Comparison of ENCODE assay signal across 9 mouse cellular contexts in genomic region chr13:49559185-49559584, GRCm38 (mm10). TPM values are rescaled to one million over a fixed set of nuclear protein-coding genes. Genes with fewer than 3 reads are reported as not detected.
DNase-seq lines count a peak whose midpoint lies in the region; ATAC-seq lines count a peak whose summit lies in the region.
"Had no signal": no experiment of that assay in that cellular context is flagged by ENCODE, and none has a peak within 500 bp of the region (broad histone marks: within the 10 kb centered on the region; RNA-seq: fewer than 3 reads in every experiment).

No protein-coding gene starts in this region.

- H3K36me3 ChIP-seq in kidney, embryonic 15.5 days: no peaks in the 10 kb centered on the region

- no peak overlapping the region for H3K4me3 ChIP-seq in kidney, embryonic 15.5 days (replicated peaks)

- no peaks in the 10 kb centered on the region for H3K4me1 ChIP-seq in kidney, embryonic 15.5 days

- no peak for ATAC-seq in kidney, embryonic 15.5 days (replicated peaks; ENCODE audit: low FRiP score)
- peak; percentile 47 for ATAC-seq in CD4-positive, CD25-positive, alpha-beta regulatory T cell, adult 4 months
- peak; percentile 78; the same call in 1 of the 2 replicates for ATAC-seq in megakaryocyte-erythroid progenitor cell, adult 5-6 weeks (replicated peaks; ENCODE audit: low FRiP score, low TSS enrichment, poor library complexity, severe bottlenecking)

- no peak overlapping the region for H3K27ac ChIP-seq in kidney, embryonic 15.5 days

- H3K27me3 ChIP-seq in kidney, embryonic 15.5 days: no peaks in the 10 kb centered on the region

- H3K9me3 ChIP-seq in kidney, embryonic 15.5 days (replicated peaks): no peaks in the 10 kb centered on the region

- no peak overlapping the region for H3K4me2 ChIP-seq in kidney, embryonic 15.5 days

- H3K9ac ChIP-seq in kidney, embryonic 15.5 days: no peak overlapping the region

- DNase-seq in kidney, adult 11 months: peak; percentile 38
- DNase-seq in adrenal gland, postnatal 25 days: peak; percentile 39
- peak; percentile 27 for DNase-seq in induced T-regulatory cell, adult 2 months (ENCODE audit: low read depth)
- DNase-seq in thymus, postnatal 10 days (ENCODE audit: low spot score in 2 of 2): no peak
- DNase-seq in cerebellum, adult 9-10 months: no peak

- WGBS in kidney, embryonic 15.5 days: 53% methylated on average over 2 of the region's 2 CpGs

RNA-seq across cellular contexts. Expression of gene Aspn, which starts 14.9 kb away (rescaled TPM):
- 18.3 and 23.7 TPM in 2 replicates for polyA plus RNA-seq in kidney, embryonic 15.5 days (2015; fragmentation: Nextera tagmentation; extraction: Ambion mirVana)
- polyA plus RNA-seq in CD4-positive, CD25-positive, alpha-beta regulatory T cell, adult 4 months (2017; shearing (Covaris generic)): not detected
- total RNA-seq in adrenal gland, postnatal 25 days (2021): 2.8 and 3.3 TPM in 2 replicates
- not detected in 2 replicates for total RNA-seq in megakaryocyte-erythroid progenitor cell, adult 5-6 weeks (2014; fragmentation: Nextera tagmentation)
- not detected in 2 replicates for total RNA-seq in megakaryocyte-erythroid progenitor cell, adult 5-6 weeks (2017)

RNA-seq across cellular contexts. Expression of gene Omd, which starts 23.1 kb away (rescaled TPM):
- polyA plus RNA-seq in kidney, embryonic 15.5 days (2015; fragmentation: Nextera tagmentation; extraction: Ambion mirVana): 1.8 and 5.6 TPM in 2 replicates
- 1 to 10 TPM in 1 of 2 experiments, under 1 TPM in 1; 0.28 to 1.1 TPM for polyA plus RNA-seq in CD4-positive, CD25-positive, alpha-beta regulatory T cell, adult 4 months (2017; shearing (Covaris generic))
- total RNA-seq in adrenal gland, postnatal 25 days (2021): 1.1 and 1.6 TPM in 2 replicates
- total RNA-seq in megakaryocyte-erythroid progenitor cell, adult 5-6 weeks (2014; fragmentation: Nextera tagmentation): not detected in 2 replicates
- 0.47 TPM in 1 of 2 replicates, not detected in the other for total RNA-seq in megakaryocyte-erythroid progenitor cell, adult 5-6 weeks (2017)
- polyA plus RNA-seq: large intestine, adult 2 months had no signal

RNA-seq across cellular contexts. Expression of gene Ogn, which starts 48.7 kb away (rescaled TPM):
- 54.4 and 58.9 TPM in 2 replicates for polyA plus RNA-seq in kidney, embryonic 15.5 days (2015; fragmentation: Nextera tagmentation; extraction: Ambion mirVana)
- polyA plus RNA-seq in CD4-positive, CD25-positive, alpha-beta regulatory T cell, adult 4 months (2017; shearing (Covaris generic)): under 1 TPM; 0.16 to 0.30 TPM
- 23.6 and 24.7 TPM in 2 replicates for total RNA-seq in adrenal gland, postnatal 25 days (2021)
- not detected in 2 replicates for total RNA-seq in megakaryocyte-erythroid progenitor cell, adult 5-6 weeks (2014; fragmentation: Nextera tagmentation)
- total RNA-seq in megakaryocyte-erythroid progenitor cell, adult 5-6 weeks (2017): not detected in 2 replicates

RNA-seq across cellular contexts. Expression of gene Ecm2, which starts 54.6 kb away (rescaled TPM):
- 0.93 and 1.0 TPM in 2 replicates for polyA plus RNA-seq in kidney, embryonic 15.5 days (2015; fragmentation: Nextera tagmentation; extraction: Ambion mirVana)
- under 1 TPM; 0.05 to 0.14 TPM for polyA plus RNA-seq in CD4-positive, CD25-positive, alpha-beta regulatory T cell, adult 4 months (2017; shearing (Covaris generic))
- total RNA-seq in adrenal gland, postnatal 25 days (2021): 3.9 and 5.5 TPM in 2 replicates
- total RNA-seq in megakaryocyte-erythroid progenitor cell, adult 5-6 weeks (2014; fragmentation: Nextera tagmentation): 0.12 TPM in 1 of 2 replicates, not detected in the other
- total RNA-seq in megakaryocyte-erythroid progenitor cell, adult 5-6 weeks (2017): 0.46 TPM in 1 of 2 replicates, not detected in the other

Comparison
In these comparisons a context has a peak if more than half of its experiments do, and no peak if none do; other contexts are left out.
1. DNase-seq: peak in kidney, adult 11 months (single experiment), adrenal gland, postnatal 25 days (single experiment) and induced T-regulatory cell, adult 2 months (single experiment); none in thymus, postnatal 10 days (0 of 2) and cerebellum, adult 9-10 months (single experiment).
2. RNA of gene Ogn, which starts 48.7 kb away (total RNA-seq): 23.6 to 24.7 TPM in adrenal gland, postnatal 25 days; not detected in megakaryocyte-erythroid progenitor cell, adult 5-6 weeks; every median in the first group is over 10 times any median in the second.